ENCODE assay signal across 25 mouse cellular contexts in genomic region chr3:95171105-95171504, GRCm38 (mm10). TPM values are rescaled to one million over a fixed set of nuclear protein-coding genes. Genes with fewer than 3 reads are reported as not detected.
"Had no signal": no experiment of that assay in that cellular context is flagged by ENCODE, and none has a peak within 500 bp of the region (broad histone marks: within the 10 kb centered on the region; RNA-seq: fewer than 3 reads in every experiment).

No protein-coding gene starts in this region.

- H3K4me3 ChIP-seq: heart, adult 2 months; heart, embryonic 13.5 days; heart, embryonic 15.5 days; hindbrain, embryonic 10.5 days; hindbrain, embryonic 12.5 days; intestine, embryonic 15.5 days; layer of hippocampus, adult 2 months; left cerebral cortex, adult 2 months; limb, embryonic 10.5 days; limb, embryonic 12.5 days had no signal

- ATAC-seq: hindbrain, embryonic 16.5 days; inflammation-experienced regulatory T-cells, adult 6 months; intestine, embryonic 15.5 days; intestine, postnatal 0 days had no signal

- H3K9me3 ChIP-seq: heart, embryonic 13.5 days; heart, embryonic 15.5 days; hindbrain, embryonic 10.5 days; hindbrain, embryonic 12.5 days; intestine, embryonic 15.5 days; limb, embryonic 10.5 days; limb, embryonic 12.5 days had no signal

- H3K4me2 ChIP-seq: heart, embryonic 11.5 days; heart, embryonic 13.5 days; heart, embryonic 15.5 days; hindbrain, embryonic 12.5 days; hindbrain, embryonic 14.5 days; intestine, embryonic 15.5 days; limb, embryonic 12.5 days had no signal

- H3K36me3 ChIP-seq: heart, embryonic 15.5 days had no signal

- H3K9ac ChIP-seq: heart, embryonic 13.5 days; heart, embryonic 15.5 days; hindbrain, embryonic 12.5 days; hindbrain, embryonic 14.5 days; intestine, embryonic 15.5 days; limb, embryonic 12.5 days had no signal

- DNase-seq: gastrocnemius, postnatal 10 days; gastrocnemius, postnatal 25 days; heart, adult 2 months; heart, postnatal 14 days; heart, postnatal 36 days; kidney, adult 18-20 months; kidney, adult 8-10 months; kidney, postnatal 10 days; kidney, postnatal 4 days; liver had no signal

- H3K27ac ChIP-seq: heart, adult 2 months; heart, embryonic 13.5 days; heart, embryonic 15.5 days; hindbrain, embryonic 10.5 days; hindbrain, embryonic 12.5 days; hindbrain, embryonic 14.5 days; intestine, embryonic 15.5 days; layer of hippocampus, adult 2 months; left cerebral cortex, adult 2 months; limb, embryonic 10.5 days; limb, embryonic 12.5 days had no signal

RNA-seq across cellular contexts. Expression of gene Sema6c, which starts 10.8 kb away (rescaled TPM):
- total RNA-seq: granulocyte monocyte progenitor cell, adult 5-6 weeks had no signal
